Mouse (Mus musculus) mouse trophoblast stem cell (cell line): ENCODE data around the gene Olfr1441.

Experiments
- in situ Hi-C, 2 experiments: fragments of 300-500 bp; cut with MseI, MboI; formaldehyde crosslinking; loops; 2 replicates in 1 of 2; 3 replicates in 1 of 2; pipeline ENCODE4 v1.15.1; 2025

Gene Olfr1441

GRCm38 (mm10) chr19:12417361-12417760 is at the start of gene Olfr1441:
Gene Olfr1441 (plus strand): TSS chr19:12417433.
- in situ Hi-C loops = loop anchor here in 1 of 2 experiments (10.0 kb wide), 1 partner anchor 283 kb away; no protein-coding TSS in a partner anchor

GRCm38 (mm10) chr19:12373004-12373403 is 44.2 kb upstream of the Olfr1441 start:
- in situ Hi-C loops = no loop called here

- in situ Hi-C loops = no loop called here
Measured at GRCm38 (mm10) chr19:12374465-12375025, 42.7 kb upstream of the Olfr1441 start.

- in situ Hi-C loops = no loop called here
Measured at GRCm38 (mm10) chr19:12386979-12387378, 30.3 kb upstream of the Olfr1441 start, which contains the start of gene Olfr1440. Gene Olfr1440 (plus strand): TSS chr19:12387279.

GRCm38 (mm10) chr19:12413737-12414136 is 3.5 kb upstream of the Olfr1441 start:
- in situ Hi-C loops = loop anchor here in 1 of 2 experiments (10.0 kb wide), 1 partner anchor 279 kb away; no protein-coding TSS in a partner anchor

- in situ Hi-C loops = loop anchor here in 1 of 2 experiments (10.0 kb wide), 1 partner anchor 284 kb away; no protein-coding TSS in a partner anchor
Measured at GRCm38 (mm10) chr19:12418312-12418711, 1.1 kb downstream of the Olfr1441 start.

- in situ Hi-C loops = loop anchor here in 1 of 2 experiments (10.0 kb wide), 1 partner anchor 286 kb away; no protein-coding TSS in a partner anchor
Measured at GRCm38 (mm10) chr19:12420555-12420954, 3.3 kb downstream of the Olfr1441 start.

- in situ Hi-C loops = loop anchor here in 1 of 2 experiments (10.0 kb wide), 1 partner anchor 287 kb away; no protein-coding TSS in a partner anchor
Measured at GRCm38 (mm10) chr19:12421680-12422079, 4.4 kb downstream of the Olfr1441 start.

GRCm38 (mm10) chr19:12427101-12427500 is 9.9 kb downstream of the Olfr1441 start:
- in situ Hi-C loops = loop anchor here in 1 of 2 experiments (10.0 kb wide), 1 partner anchor 292 kb away; no protein-coding TSS in a partner anchor

- in situ Hi-C loops = loop anchor here in 1 of 2 experiments (10.0 kb wide), 1 partner anchor 293 kb away; no protein-coding TSS in a partner anchor
Measured at GRCm38 (mm10) chr19:12427605-12428004, 10.4 kb downstream of the Olfr1441 start, which contains the start of gene Pfpl. Gene Pfpl (plus strand): TSS chr19:12427905.

GRCm38 (mm10) chr19:12433033-12433432 is 15.8 kb downstream of the Olfr1441 start:
- in situ Hi-C loops = loop anchor here in 1 of 2 experiments (5.0 kb wide), 1 partner anchor 69 kb away; the partner anchor contains the start of gene Dtx4

GRCm38 (mm10) chr19:12435011-12435416 is 17.8 kb downstream of the Olfr1441 start:
- in situ Hi-C loops = no loop called here

GRCm38 (mm10) chr19:12435750-12436524 is 18.7 kb downstream of the Olfr1441 start:
- in situ Hi-C loops = no loop called here

GRCm38 (mm10) chr19:12439581-12439980 is 22.3 kb downstream of the Olfr1441 start:
- in situ Hi-C loops = no loop called here

GRCm38 (mm10) chr19:12440103-12440725 is 23.0 kb downstream of the Olfr1441 start:
- in situ Hi-C loops = no loop called here

- in situ Hi-C loops = no loop called here
Measured at GRCm38 (mm10) chr19:12442560-12442959, 25.3 kb downstream of the Olfr1441 start.

- in situ Hi-C loops = no loop called here
Measured at GRCm38 (mm10) chr19:12445014-12445413, 27.8 kb downstream of the Olfr1441 start.

GRCm38 (mm10) chr19:12457401-12458066 is 40.3 kb downstream of the Olfr1441 start:
- in situ Hi-C loops = no loop called here

- in situ Hi-C loops = no loop called here
Measured at GRCm38 (mm10) chr19:12459516-12459915, 42.3 kb downstream of the Olfr1441 start.

- in situ Hi-C loops = no loop called here
Measured at GRCm38 (mm10) chr19:12460282-12461249, 43.3 kb downstream of the Olfr1441 start, which contains the start of gene Mpeg1. Gene Mpeg1 (plus strand): TSS chr19:12460779.
